Mouse (Mus musculus) bone marrow, adult 2 months (tissue): ENCODE data around the gene Rab37. TPM values are rescaled to one million over a fixed set of nuclear protein-coding genes. Genes with fewer than 3 reads are reported as not detected.

ENCODE experiments used
- H3K27ac ChIP-seq: fragments of 200-500 bp; 2 replicates; pipeline ENCODE4 v1.5.1; 2012; ENCODE audit warnings: low read depth, mild to moderate bottlenecking, control low read depth, inconsistent platforms, low read length; ENCODE audit not compliant: control insufficient read depth, poor library complexity, insufficient read depth
- H3K4me1 ChIP-seq: fragments of 200-500 bp; 2 replicates; pipeline ENCODE4 v1.6.1; 2011; ENCODE audit warnings: low read length; ENCODE audit not compliant: control insufficient read depth, insufficient read depth
- H3K4me3 ChIP-seq: fragments of 200-500 bp; replicated peaks from 2 replicates; pipeline ENCODE3; 2011; ENCODE audit warnings: mild to moderate bottlenecking, low read depth, low read length, control low read depth; ENCODE audit not compliant: control insufficient read depth
- CTCF ChIP-seq: fragments of 200-500 bp; IDR thresholded peaks from 2 replicates; pipeline ENCODE4 v1.5.1; 2011; ENCODE audit warnings: low read length, control low read depth; ENCODE audit not compliant: control insufficient read depth, insufficient read depth
- POLR2A ChIP-seq: fragments of 200-500 bp; IDR thresholded peaks from 2 replicates; pipeline ENCODE4 v1.6.1; 2011; ENCODE audit warnings: low read depth, mild to moderate bottlenecking, control low read depth, low read length, borderline replicate concordance; ENCODE audit not compliant: control insufficient read depth
- WGBS: fragments of 180-500 bp; shearing (Covaris S2); methylation state at CpG from one replicate; pipeline ENCODE4 v1.1.7; 2018; 5-methylcytosine and 5-hydroxymethylcytosine counted together
- polyA plus RNA-seq: library from polyadenylated mRNA; stranded (reverse); fragments of >200 nt; gene quantifications from 2 replicates; pipeline ENCODE4 v1.2.4, GENCODE M21; 2011; ENCODE audit warnings: low replicate concordance; ENCODE audit not compliant: missing spikeins, insufficient read depth, insufficient read length

Rab37 gene
- polyA plus RNA-seq, 1 experiment = 11.6 TPM

DNA sequence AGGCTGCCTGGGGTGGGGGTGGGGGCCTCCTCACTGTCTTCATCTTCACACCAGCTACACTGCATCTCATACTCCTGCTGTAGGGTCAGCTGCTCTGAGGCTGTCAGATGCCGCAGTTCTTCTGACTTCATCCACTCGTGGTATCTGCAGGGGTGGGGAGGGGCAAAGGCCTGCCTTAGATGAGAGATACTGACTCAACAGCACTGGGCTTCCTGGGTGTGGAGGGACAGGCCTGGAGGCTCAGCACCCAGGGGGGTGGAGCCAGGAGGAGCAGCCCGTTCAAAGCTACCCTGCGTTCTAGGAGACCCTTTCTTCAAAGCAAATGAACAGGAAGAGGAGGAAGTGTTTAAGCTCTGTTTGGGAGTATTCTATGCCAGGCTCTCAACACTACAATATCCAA, 93.7 kb downstream of the Rab37 start:
- WGBS = 49% methylated on average over 4 of the region's 4 CpGs
- no peak overlapping the region for H3K27ac ChIP-seq
- no peak overlapping the region for H3K4me3 ChIP-seq
- TF ChIP-seq POLR2A (no peak), CTCF (no peak)
- peaks cover 2% of the 10 kb centered on the region; the same call in 1 of the 2 replicates for H3K4me1 ChIP-seq

GRCm38 (mm10) chr11:115187224-115187639, 96.0 kb downstream of the Rab37 start, which contains the start of gene Tmem104:
Gene Tmem104 (plus strand): TSS chr11:115187487.
- WGBS = under 1% methylated on average over 39 of the region's 39 CpGs
- Histone ChIP-seq H3K4me1 (peaks cover 4% of the 10 kb centered on the region; the same call in 1 of the 2 replicates), H3K4me3 (peak within 1 kb of the TSS; percentile 86), H3K27ac (peak within 1 kb of the TSS; percentile 86)
- peak; percentile 65; the same call in 1 of the 2 replicates for TF ChIP-seq POLR2A
- TF ChIP-seq CTCF = peak; percentile 11; the same call in 1 of the 2 replicates

GRCm38 (mm10) chr11:115187693-115188092, 96.5 kb downstream of the Rab37 start, which contains the start of gene Nat9:
Gene Nat9 (minus strand): TSS chr11:115187859.
- TF ChIP-seq POLR2A (no peak), CTCF (no peak)
- Histone ChIP-seq H3K27ac (peak within 1 kb of the TSS; percentile 87), H3K4me1 (peaks cover 4% of the 10 kb centered on the region; the same call in 1 of the 2 replicates), H3K4me3 (peak within 1 kb of the TSS; percentile 86)
- 7% methylated on average over 12 of the region's 12 CpGs for WGBS

GRCm38 (mm10) chr11:115188539-115189231, 97.5 kb downstream of the Rab37 start:
- peak overlapping the region; percentile 55 for H3K4me3 ChIP-seq
- peaks cover 4% of the 10 kb centered on the region; the same call in 1 of the 2 replicates for H3K4me1 ChIP-seq
- 21% methylated on average over 13 of the region's 13 CpGs for WGBS
- TF ChIP-seq CTCF = no peak
- TF ChIP-seq POLR2A = no peak
- H3K27ac ChIP-seq = peak overlapping the region; percentile 87

GRCm38 (mm10) chr11:115189304-115189703, 98.1 kb downstream of the Rab37 start:
- peak overlapping the region; percentile 55 for H3K4me3 ChIP-seq
- peak overlapping the region; percentile 87 for H3K27ac ChIP-seq
- TF ChIP-seq POLR2A (no peak), CTCF (no peak)
- 33% methylated on average over 6 of the region's 6 CpGs for WGBS
- peaks cover 4% of the 10 kb centered on the region; the same call in 1 of the 2 replicates for H3K4me1 ChIP-seq

DNA sequence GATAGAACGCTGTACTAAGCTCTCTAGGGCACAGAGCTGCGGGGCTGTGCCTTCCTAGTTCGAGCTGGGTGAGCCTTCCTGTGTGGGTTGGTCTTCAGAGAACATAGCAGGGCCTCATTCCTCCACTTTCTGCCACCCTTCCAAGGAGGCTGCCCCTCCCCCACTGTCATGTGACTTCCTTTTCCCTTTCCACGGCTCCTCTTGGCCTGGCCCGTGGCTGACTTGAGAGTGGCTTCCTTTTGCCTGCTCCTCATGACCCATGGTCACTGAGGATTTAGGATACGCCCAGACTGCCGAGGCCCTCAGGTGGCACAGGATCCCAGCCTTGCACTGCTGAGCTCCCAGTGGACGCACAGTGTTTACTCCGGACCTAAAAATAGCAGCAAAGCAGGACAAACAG, 100.9 kb downstream of the Rab37 start:
- peaks cover 2% of the 10 kb centered on the region; the same call in 1 of the 2 replicates for H3K4me1 ChIP-seq
- TF ChIP-seq CTCF = no peak
- TF ChIP-seq POLR2A = no peak
- peak overlapping the region; percentile 60 for H3K27ac ChIP-seq
- no peak overlapping the region for H3K4me3 ChIP-seq
- WGBS = 11% methylated on average over 9 of the region's 9 CpGs

DNA sequence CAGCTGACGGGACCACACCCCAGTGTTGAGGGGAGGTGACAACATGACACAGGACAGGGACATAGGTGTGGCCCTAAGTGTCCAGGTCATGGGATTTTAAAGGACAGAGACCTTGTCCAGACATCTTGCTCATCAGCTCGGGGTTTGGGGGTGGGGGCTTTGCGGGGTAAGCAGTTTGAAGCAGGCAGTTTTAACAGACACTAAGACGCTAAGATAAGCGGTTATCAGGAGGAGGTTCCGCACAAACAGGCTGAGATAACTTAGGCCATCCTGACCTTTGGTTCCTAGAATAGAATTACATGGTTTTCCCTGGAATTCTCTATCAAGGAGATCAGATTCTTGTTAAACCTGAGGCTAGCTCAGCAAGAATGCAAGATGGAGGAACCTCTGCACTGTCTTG, 103.5 kb downstream of the Rab37 start:
- H3K4me1 ChIP-seq = peaks cover 2% of the 10 kb centered on the region; the same call in 1 of the 2 replicates
- 62% methylated on average over 6 of the region's 6 CpGs for WGBS
- H3K4me3 ChIP-seq = no peak overlapping the region
- H3K27ac ChIP-seq = no peak overlapping the region
- TF ChIP-seq CTCF (no peak), POLR2A (no peak)

DNA sequence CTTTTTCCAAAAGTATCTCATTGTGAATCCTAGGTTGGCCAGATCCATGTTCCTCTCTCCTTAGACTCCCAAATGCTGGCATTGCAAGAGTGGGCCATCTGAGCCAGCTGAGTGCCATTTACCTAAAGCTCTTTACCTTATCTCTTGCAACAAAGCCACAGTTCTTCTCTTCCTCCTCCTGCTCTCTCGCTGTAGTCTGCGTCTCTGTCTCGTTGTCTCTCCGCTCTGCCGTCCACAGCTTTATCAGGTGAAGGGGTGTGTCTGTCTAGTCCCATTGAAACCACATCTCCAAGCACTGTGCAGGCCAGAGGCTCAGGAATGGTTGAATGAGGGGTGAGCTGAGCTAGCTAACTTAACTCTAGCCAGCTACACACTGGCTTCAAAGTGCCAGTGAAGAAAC, 104.7 kb downstream of the Rab37 start:
- Histone ChIP-seq H3K27ac (no peak overlapping the region), H3K4me3 (no peak overlapping the region), H3K4me1 (peaks cover 2% of the 10 kb centered on the region; the same call in 1 of the 2 replicates)
- 44% methylated on average over 5 of the region's 5 CpGs for WGBS
- TF ChIP-seq CTCF (no peak), POLR2A (no peak)
